Comparison of ENCODE assay signal across 16 mouse cellular contexts in genomic region chr3:143997909-143998308, GRCm38 (mm10).
"Had no signal": no experiment of that assay in that cellular context is flagged by ENCODE, and none has a peak within 500 bp of the region (broad histone marks: within the 10 kb centered on the region; RNA-seq: fewer than 3 reads in every experiment).

No protein-coding gene starts in this region.

- DNase-seq: retina, postnatal 1 day; right cerebral cortex, adult 18-20 months; right cerebral cortex, postnatal 14 days; right cerebral cortex, postnatal 25 days; right cerebral cortex, postnatal 4 days; spleen, adult 18-20 months; thymus, adult 18-20 months; thymus, adult 2 months; thymus, postnatal 14 days; thymus, postnatal 25 days; thymus, postnatal 36 days; thymus, postnatal 4 days had no signal

- H3K36me3 ChIP-seq: neural tube, embryonic 13.5 days; neural tube, embryonic 15.5 days; stomach, embryonic 15.5 days had no signal

- H3K4me2 ChIP-seq: neural tube, embryonic 13.5 days; neural tube, embryonic 15.5 days; stomach, embryonic 15.5 days had no signal

- H3K27ac ChIP-seq: neural tube, embryonic 13.5 days; neural tube, embryonic 15.5 days; stomach, embryonic 15.5 days; stomach, postnatal 0 days had no signal

- H3K9me3 ChIP-seq: neural tube, embryonic 13.5 days; neural tube, embryonic 15.5 days; stomach, embryonic 15.5 days had no signal

- H3K4me1 ChIP-seq: neural tube, embryonic 13.5 days; neural tube, embryonic 15.5 days; stomach, embryonic 15.5 days had no signal

- H3K27me3 ChIP-seq: neural tube, embryonic 13.5 days; neural tube, embryonic 15.5 days; stomach, embryonic 15.5 days had no signal

- H3K9ac ChIP-seq: neural tube, embryonic 13.5 days; neural tube, embryonic 15.5 days; stomach, embryonic 15.5 days had no signal

- H3K4me3 ChIP-seq: neural tube, embryonic 13.5 days; neural tube, embryonic 15.5 days; stomach, embryonic 15.5 days had no signal
